Mouse (Mus musculus): Measurements from ENCODE around the gene Bahcc1.

DNA sequence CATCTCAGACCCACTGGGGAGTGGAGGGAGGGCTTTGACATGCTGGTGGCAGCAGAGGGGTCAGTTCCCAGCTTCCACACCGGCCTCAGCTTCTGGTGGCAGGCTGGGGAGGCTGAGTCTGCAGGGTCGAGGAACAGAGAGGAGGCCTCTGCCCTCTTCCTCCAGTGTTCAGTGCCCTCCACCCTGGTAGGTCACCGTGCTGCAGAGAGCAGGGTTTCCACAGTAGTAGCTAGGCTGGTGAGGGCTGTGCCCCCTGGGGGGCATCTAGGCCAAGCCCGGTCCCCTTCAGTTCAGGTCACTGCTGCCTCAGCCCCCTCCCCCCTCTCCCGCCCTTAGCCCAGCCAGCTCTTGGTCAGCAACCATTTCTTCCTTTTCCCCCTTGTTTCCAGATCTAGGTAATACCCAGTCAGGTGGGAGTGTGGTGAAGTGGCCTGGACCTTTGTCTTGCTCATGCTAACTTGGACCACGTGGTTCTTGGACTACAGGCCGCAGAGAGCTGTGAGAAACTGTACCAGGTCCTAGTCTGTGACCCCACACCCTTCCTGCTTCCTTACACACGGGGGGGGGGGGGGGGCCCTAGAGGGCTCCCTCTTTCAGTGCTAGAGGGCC lies 6.1 kb downstream of the Bahcc1 start:
- TF ChIP-seq CTCF (conservative IDR thresholded peaks at IDR 0.05; ENCODE audit: insufficient read depth, insufficient read length, low read depth, low read length) (no peak), POLR2A (IDR thresholded peaks at IDR 0.05; ENCODE audit: low read depth, low read length) (no peak)

All from kidney, adult 2 months (tissue).